Mouse (Mus musculus): ENCODE results near the gene Slc27a1.

The Slc27a1 gene

DNA sequence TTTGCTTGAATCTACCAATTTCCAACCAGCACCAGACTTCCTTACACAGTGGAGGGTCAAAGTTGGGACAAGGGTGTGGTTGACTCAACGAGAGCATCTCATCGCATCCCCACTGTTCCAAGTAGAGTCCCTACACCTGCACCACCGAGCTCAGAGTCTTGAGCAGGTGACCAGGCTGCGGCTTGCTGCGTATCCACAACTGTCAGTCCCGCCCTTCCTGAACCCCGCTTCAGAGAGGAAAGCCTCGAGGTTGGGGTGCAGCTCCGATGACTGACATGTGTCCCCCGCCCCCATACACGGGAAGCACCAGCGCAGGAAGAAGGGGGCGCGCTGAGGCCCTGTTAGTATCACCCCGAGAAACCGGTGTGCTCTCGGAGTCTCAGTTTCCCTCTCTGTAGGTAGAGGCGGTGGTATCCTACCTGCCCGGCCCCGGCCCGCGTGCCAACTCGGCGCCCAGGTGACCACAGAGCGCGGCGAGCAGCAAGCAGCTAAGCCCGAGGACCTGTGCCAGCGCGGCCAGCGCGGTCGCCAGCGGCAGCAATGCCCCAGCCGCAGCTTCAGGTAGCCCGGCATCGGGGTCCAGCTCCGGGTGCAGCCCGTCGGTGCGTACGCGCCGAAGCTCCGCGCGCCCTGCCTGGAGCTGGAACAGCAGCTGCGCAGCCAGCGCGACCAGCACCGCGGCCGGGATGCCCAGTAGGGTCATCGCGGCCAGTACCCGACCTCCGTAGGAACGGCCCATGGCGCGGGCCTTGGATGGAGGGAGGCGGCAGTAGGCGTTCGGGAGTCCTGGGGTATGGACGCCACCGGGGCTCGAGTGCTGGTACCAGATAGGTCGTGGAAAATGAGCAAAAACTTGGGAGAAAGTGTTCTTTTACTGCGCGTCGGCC lies 10.4 kb upstream of the Slc27a1 start, which contains the start of gene Tmem221:
Tmem221 (minus strand) TSS at position 801 of the 887 bp plus-strand sequence.
- DNase-seq (ENCODE audit: low spot score): no peak

- peak; percentile 58 for DNase-seq (ENCODE audit: low spot score)
These were observed 9.6 kb upstream of the Slc27a1 start for GRCm38 (mm10) chr8:71558958-71559690.

DNA sequence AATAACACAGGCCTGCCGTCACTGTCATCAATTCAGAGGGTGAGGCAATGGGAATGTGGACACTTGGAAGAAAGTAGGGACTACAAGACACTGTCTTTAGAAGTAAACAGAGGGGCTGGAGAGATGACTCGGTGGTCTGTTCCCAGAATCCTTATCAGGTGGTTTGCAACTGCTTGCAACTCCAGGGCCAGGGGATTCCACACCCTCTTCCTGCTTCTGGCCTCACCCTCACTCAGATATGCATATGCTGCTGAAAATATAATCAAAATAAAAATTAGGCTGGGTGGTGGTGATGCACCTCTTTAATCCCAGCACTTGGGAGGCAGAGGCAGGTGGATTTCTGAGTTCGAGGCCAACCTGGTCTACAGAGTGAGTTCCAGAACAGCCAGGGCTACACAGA lies 8.6 kb upstream of the Slc27a1 start:
- DNase-seq (ENCODE audit: low spot score): no peak

GRCm38 (mm10) chr8:71560765-71561164 lies 7.9 kb upstream of the Slc27a1 start:
- no peak for DNase-seq (ENCODE audit: low spot score)

- DNase-seq (ENCODE audit: low spot score): peak; percentile 60
These were observed 7.3 kb upstream of the Slc27a1 start for GRCm38 (mm10) chr8:71561401-71561800.

- peak; percentile 69 for DNase-seq (ENCODE audit: low spot score)
These were observed 5.9 kb upstream of the Slc27a1 start for GRCm38 (mm10) chr8:71562751-71563150.

GRCm38 (mm10) chr8:71563992-71564391 lies 4.7 kb upstream of the Slc27a1 start:
- no peak for DNase-seq (ENCODE audit: low spot score)

GRCm38 (mm10) chr8:71566501-71566900 lies 2.2 kb upstream of the Slc27a1 start, which contains the start of gene Nxnl1:
Gene Nxnl1, minus strand, starts transcription at chr8:71566601.
- DNase-seq (ENCODE audit: low spot score): no peak

DNA sequence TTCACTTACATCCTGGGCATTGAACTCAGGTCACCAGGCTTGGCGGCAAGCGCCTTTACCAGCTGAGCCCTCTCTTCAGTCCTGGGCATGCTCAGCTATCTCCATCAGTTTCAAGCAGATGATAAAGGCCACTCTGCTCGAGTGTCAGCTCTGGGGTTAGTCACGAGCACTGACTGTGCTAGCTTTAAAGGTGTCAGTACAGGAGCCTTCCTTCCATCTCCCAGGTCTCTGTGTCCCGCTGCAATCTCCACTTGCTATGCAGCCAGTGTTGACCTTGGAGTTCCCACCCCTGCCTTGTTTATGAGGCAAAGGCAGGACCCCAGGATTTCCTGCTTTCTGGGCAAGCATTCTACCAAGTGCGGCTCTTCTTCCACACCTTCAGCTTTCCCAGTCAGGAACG lies 1.1 kb upstream of the Slc27a1 start:
- no peak for DNase-seq (ENCODE audit: low spot score)

GRCm38 (mm10) chr8:71568941-71569340 lies 259 bp downstream of the Slc27a1 start:
- DNase-seq (ENCODE audit: low spot score): no peak

GRCm38 (mm10) chr8:71569366-71570290 lies 946 bp downstream of the Slc27a1 start:
- DNase-seq (ENCODE audit: low spot score): peak; percentile 94

DNA sequence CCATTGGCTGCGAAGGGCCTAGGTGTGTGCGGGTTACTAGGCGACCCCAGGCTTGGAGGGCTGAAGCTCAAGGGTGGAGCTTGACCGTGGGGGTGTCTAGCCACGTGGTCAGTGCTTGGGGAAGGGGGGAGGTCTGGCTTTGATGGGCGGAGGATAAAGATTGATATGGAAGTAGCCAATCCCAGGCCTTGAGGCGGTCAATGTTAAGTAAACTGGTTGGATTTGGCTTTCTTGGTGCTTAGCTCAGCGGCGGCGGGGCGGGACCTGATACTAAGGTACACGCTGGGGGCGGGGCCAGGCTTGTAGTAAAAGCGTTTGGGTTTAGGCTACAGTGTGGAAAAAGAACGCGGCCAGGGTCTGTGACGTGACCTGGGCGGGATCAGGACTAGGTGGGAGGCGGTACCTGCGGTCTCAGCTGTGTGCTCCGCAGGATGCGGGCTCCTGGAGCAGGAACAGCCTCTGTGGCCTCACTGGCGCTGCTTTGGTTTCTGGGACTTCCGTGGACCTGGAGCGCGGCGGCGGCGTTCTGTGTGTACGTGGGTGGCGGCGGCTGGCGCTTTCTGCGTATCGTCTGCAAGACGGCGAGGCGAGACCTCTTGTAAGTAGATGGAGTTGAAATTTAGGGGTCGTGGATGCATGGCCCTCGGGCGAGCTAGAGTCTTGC lies 1.7 kb downstream of the Slc27a1 start:
- DNase-seq (ENCODE audit: low spot score): peak; percentile 97

DNA sequence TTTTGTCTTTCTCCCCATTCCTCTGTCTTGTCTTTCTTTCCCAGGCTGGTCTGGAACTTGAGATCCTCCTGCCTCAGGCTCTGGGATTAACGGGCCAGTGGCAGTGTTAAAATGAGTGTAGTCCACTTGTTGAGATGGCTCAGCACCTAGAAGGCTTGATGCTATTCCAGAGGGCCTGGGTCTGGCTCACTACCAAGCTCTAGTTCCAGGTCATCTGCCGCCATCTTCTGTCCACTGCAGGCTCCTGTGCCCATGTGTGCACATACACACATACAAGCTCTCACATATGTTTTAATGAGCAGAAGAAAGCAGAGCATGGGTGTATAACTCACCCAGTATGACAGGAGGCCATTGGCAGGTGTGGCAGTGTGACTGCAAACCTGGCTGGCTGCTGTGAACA lies 3.4 kb downstream of the Slc27a1 start:
- DNase-seq (ENCODE audit: low spot score): no peak

DNA sequence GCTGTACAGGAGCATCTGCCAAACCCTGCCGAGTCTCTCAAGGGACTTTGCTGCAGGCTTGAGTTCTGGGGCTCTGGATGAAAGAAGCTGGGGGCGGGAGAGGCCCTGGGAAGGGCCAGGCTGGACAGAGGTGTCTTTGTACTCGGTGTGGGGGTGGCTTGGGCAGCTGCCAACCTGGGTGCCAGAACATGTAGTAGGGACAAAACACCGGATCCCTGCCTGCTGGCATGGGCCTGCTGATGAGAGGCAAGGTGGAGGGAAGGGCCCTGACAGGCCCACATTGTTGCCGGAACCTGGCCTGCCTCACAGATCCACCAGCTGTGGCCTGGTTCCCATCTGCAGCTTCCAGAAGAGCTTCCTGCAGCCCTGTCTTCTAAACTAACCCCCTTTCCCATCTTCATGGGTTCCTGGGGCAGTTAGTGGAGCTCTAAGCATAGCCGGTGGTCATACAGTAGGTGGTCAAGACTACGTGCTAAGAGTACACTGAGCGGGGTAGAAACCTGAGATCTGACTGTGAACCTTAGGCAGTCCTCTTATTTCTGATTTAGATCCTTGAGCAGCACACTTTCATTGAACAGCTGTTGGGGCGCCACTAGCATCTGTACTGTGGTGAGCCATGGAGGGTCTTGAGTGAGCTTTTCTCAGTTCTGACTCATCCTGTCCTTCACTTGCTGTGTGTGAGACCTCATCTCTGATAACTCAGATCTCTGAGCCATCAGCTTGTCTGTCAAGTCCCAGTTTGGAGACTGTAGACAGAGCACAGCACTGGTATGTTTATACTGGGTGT lies 4.4 kb downstream of the Slc27a1 start:
- DNase-seq (ENCODE audit: low spot score): peak; percentile 89

DNA sequence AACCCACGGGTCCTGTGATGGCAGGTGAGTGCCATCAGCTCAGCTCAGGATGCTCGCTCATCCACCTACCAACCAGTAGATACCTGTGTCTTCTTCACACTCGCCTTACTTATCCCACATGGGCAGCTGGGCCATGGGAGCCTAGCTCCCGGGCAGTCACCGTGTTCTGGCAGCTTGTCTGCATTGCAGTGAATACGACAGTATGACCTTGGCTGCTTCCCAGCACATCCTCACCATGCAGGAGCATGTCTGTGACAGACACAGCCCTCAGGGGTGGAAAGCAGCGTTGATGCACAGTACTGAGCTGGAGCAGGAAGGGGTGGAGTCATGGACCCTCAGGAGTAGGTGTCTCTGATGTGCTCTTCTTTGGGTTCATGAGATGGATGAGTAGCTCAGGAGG lies 5.7 kb downstream of the Slc27a1 start:
- no peak for DNase-seq (ENCODE audit: low spot score)

DNA sequence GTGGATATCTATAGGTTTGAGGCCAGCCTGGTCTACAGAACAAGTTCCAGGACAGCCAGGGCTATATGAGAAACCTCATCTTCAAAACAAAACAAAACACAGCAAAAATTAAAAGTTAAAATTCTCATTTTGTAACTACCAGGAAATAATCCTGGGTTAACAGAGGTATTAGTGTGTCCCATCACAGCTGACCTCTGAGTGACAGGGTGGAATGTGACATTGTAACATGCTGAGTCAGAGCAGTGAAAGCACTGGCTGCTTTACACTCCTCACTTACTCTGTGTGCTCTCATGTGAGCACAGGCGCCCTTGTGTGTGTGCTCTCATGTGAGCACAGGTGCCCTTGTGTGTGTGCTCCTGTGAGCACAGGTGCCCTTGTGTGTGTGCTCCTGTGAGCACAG lies 6.3 kb downstream of the Slc27a1 start:
- DNase-seq (ENCODE audit: low spot score): no peak

DNA sequence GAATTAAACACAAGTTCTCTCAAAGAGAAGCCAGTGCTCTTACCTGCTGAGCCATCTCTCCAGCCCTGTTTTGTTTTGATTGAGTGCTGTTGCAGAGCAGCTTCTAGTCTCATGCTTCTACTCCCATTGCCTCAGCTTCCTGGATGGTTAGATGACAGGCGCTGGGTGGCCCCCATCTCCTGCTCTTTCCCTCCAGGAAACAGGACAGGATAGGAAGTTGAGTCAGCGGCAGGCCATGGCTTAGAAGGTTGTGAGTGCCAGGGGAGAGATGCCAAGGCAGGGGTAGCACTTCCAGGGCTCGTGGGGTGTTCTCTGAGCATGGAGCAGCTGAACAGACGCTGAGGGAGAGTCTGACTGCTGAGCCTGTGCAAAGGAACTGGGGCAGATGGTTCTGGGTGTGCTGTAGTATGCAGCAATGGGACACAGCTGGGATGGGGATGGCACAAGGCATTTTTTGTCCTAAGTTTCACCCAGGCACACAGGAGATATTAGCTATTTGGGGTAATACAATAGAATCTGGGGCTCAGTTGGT lies 9.2 kb downstream of the Slc27a1 start:
- peak; percentile 56 for DNase-seq (ENCODE audit: low spot score)

GRCm38 (mm10) chr8:71579009-71579408 lies 10.3 kb downstream of the Slc27a1 start:
- DNase-seq (ENCODE audit: low spot score): no peak

DNA sequence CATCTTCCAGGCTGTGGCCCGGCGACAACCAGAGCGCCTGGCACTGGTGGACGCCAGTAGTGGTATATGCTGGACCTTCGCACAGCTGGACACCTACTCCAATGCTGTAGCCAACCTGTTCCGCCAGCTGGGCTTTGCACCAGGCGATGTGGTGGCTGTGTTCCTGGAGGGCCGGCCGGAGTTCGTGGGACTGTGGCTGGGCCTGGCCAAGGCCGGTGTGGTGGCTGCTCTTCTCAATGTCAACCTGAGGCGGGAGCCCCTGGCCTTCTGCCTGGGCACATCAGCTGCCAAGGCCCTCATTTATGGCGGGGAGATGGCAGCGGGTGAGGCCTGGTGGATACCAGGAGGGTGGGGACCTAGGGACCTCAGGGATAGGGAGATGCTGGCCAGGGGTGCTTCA lies 10.8 kb downstream of the Slc27a1 start:
- no peak for DNase-seq (ENCODE audit: low spot score)

GRCm38 (mm10) chr8:71580201-71580600 lies 11.5 kb downstream of the Slc27a1 start:
- DNase-seq (ENCODE audit: low spot score): no peak
